Mouse (Mus musculus) neural tube, embryonic 15.5 days (tissue): Measurements from ENCODE around the gene Spata32. TPM values are rescaled to one million over a fixed set of nuclear protein-coding genes. Genes with fewer than 3 reads are reported as not detected.

Experiments used
- ATAC-seq: fragments of 200-750 bp; cut with Nextera tagmentation; 2 replicates; pipeline ENCODE4 v1.8.0; 2017; ENCODE audit warnings: mild to moderate bottlenecking, moderate TSS enrichment, moderate library complexity; ENCODE audit not compliant: low FRiP score
- H3K27ac ChIP-seq: fragments of 300-500 bp; sonication (generic); replicated peaks from 2 replicates; pipeline ENCODE4 v1.5.1; 2015; ENCODE audit warnings: mild to moderate bottlenecking, inconsistent platforms
- H3K27me3 ChIP-seq: fragments of 300-500 bp; sonication (generic); replicated peaks from 2 replicates; pipeline ENCODE4 v1.6.1; 2015; ENCODE audit warnings: inconsistent platforms
- H3K36me3 ChIP-seq: fragments of 300-500 bp; sonication (generic); 2 replicates; pipeline ENCODE4 v1.6.1; 2015; ENCODE audit warnings: inconsistent platforms
- H3K4me1 ChIP-seq: fragments of 300-500 bp; sonication (generic); 2 replicates; pipeline ENCODE4 v1.6.1; 2015; ENCODE audit warnings: inconsistent platforms
- H3K4me2 ChIP-seq: fragments of 300-500 bp; sonication (generic); 2 replicates; pipeline ENCODE4 v1.6.1; 2015; ENCODE audit warnings: inconsistent platforms, mild to moderate bottlenecking, moderate library complexity
- H3K4me3 ChIP-seq: fragments of 300-500 bp; sonication (generic); replicated peaks from 2 replicates; pipeline ENCODE4 v1.5.1; 2015; ENCODE audit warnings: mild to moderate bottlenecking, inconsistent platforms
- H3K9ac ChIP-seq: fragments of 300-500 bp; sonication (generic); replicated peaks from 2 replicates; pipeline ENCODE4 v1.6.1; 2015; ENCODE audit warnings: mild to moderate bottlenecking, inconsistent platforms
- H3K9me3 ChIP-seq: fragments of 300-500 bp; sonication (generic); replicated peaks from 2 replicates; pipeline ENCODE4 v1.6.1; 2016; ENCODE audit warnings: inconsistent platforms
- WGBS: fragments of 180-500 bp; shearing (Covaris S2); methylation state at CpG from one replicate; pipeline ENCODE4 v1.1.7; 2015; ENCODE audit warnings: mixed read lengths; 5-methylcytosine and 5-hydroxymethylcytosine counted together
- polyA plus RNA-seq: library from polyadenylated mRNA; unstranded; fragments of >200 nt; fragmentation: Nextera tagmentation; extraction: Ambion mirVana; gene quantifications from 2 replicates; pipeline ENCODE4 v1.2.1, GENCODE M21; 2015

Gene Spata32
- polyA plus RNA-seq, 1 experiment from 2014 or later: 1.00 TPM

DNA sequence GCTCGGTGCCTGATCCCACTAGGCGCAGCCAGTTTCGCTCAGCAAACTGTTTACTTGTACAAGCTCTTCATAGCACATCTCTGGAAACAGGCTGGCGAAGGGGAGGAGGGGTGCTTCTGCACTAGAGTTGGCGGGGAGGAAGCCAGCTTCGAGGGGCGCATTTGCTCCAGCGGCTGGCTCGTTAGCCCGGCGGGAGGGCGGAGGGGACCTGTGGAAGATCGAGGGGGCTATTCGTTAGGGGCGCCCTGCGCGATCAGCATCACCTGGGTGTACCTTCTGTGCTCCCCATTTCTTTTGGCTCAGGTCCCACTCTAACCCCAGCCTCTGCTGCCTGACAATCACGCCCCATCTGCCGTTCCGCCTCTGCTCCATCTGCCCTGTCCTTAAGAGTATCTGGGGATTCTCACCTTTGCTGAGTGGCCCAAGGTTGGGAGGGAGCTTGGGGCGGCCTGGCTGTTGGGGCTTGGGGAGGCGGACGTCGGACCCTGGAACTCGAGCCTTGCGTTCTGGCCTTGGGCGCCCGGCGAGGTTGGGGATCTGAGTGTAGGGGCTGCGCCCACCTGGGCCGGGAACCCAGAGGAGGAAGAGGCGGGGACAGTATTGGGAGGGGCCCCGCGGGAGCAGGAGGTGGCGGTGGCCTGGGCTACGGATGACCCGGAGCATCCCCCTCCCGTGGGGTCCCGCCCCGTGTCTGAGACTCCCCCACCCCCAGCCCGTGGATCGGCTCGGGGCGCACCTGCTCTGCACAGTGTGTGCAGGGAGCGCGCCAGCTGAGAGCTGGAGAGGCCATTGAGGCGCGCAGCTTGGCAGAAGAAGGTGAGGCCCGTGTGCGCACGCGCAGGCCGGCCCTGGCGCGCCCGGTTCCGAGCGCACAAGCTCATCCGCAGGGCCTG, 19.1 kb downstream of the Spata32 start:
- WGBS: 5% methylated on average over 58 of the region's 59 CpGs
- Histone ChIP-seq H3K9ac (peak overlapping the region; percentile 54), H3K36me3 (peaks cover 19% of the 10 kb centered on the region; the same call in 1 of the 2 replicates), H3K27ac (peak overlapping the region; percentile 38; the same call in 1 of the 2 replicates), H3K4me2 (peak overlapping the region; percentile 94), H3K4me3 (peak overlapping the region; percentile 54), H3K27me3 (peaks cover 68% of the 10 kb centered on the region), H3K4me1 (peaks cover 28% of the 10 kb centered on the region), H3K9me3 (no peaks in the 10 kb centered on the region)
- peak; percentile 84 for ATAC-seq

DNA sequence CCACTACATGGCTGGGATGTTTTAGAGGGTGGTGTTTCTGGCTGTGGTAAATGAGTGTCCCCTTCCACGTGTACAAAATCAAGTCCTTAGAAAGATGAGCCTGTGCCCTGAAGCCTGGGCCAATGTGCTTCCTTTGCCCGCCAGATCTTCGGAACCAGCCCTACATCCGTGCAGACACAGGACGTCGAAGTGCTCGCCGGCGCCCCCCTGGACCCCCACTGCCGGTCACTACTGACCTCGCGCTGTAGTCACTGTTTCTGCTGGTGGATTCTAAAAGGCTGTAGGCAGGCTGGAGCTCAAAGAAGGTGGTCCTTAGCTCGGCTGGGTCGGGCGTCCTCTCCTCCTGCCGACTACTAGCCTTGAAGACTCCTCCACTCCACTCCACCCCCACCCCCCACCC, 19.9 kb downstream of the Spata32 start:
- Histone ChIP-seq H3K4me1 (peaks cover 29% of the 10 kb centered on the region), H3K27ac (no peak overlapping the region), H3K27me3 (peaks cover 76% of the 10 kb centered on the region), H3K4me2 (peak overlapping the region; percentile 94), H3K36me3 (peaks cover 19% of the 10 kb centered on the region; the same call in 1 of the 2 replicates), H3K4me3 (peak overlapping the region; percentile 54), H3K9me3 (no peaks in the 10 kb centered on the region), H3K9ac (no peak overlapping the region)
- no peak for ATAC-seq
- 9% methylated on average over 16 of the region's 16 CpGs for WGBS

DNA sequence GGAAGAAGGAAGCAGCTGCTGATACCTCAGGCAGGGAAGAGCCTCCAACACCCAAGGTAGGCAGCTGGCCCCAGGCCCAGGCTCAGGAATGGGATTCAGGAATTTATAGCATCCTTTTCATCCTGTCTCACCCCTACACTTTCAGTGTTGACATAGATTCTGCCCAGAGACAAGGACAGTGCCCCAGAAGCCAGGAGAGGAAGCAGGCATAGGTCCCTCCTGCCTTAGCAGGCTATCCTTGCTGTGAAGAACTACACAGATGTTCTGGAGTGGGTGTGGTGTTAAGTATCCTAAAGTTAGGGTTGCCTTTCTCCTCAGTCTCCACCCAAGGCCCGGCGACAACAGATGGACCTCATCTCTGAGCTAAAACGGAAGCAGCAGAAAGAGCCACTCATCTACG, 20.9 kb downstream of the Spata32 start:
- no peak for ATAC-seq
- H3K27me3 ChIP-seq: peaks cover 85% of the 10 kb centered on the region

DNA sequence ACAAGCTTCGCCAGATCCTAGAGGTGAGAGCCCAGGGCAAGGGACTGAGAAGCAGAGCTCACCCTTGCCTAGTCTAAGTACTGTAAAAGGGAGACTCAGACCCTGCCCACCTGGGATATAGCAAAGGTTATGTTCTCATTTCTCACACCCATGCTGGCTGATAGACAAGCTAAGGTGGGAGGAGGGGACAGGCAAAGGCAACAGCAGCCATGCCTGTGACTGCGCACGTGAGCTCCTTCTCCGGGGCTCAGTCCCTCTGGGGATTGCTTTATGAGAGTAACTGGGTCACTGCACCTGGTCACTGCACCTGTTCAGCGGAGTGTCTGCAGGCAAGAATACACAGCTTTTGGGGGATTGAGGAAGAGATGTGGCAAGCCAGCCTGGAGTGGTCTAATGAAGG, 22.6 kb downstream of the Spata32 start:
- H3K27me3 ChIP-seq: peaks cover 96% of the 10 kb centered on the region
- H3K4me2 ChIP-seq: no peak overlapping the region
- peaks cover 19% of the 10 kb centered on the region; the same call in 1 of the 2 replicates for H3K36me3 ChIP-seq
- H3K4me1 ChIP-seq: peaks cover 36% of the 10 kb centered on the region
- no peak for ATAC-seq
- H3K9me3 ChIP-seq: no peaks in the 10 kb centered on the region
- no peak overlapping the region for H3K9ac ChIP-seq
- H3K4me3 ChIP-seq: no peak overlapping the region
- 77% methylated on average over 5 of the region's 5 CpGs for WGBS
- H3K27ac ChIP-seq: no peak overlapping the region

More for the DNA sequence above, 20.9 kb downstream of the Spata32 start:
- Histone ChIP-seq H3K9ac (no peak overlapping the region), H3K9me3 (no peaks in the 10 kb centered on the region), H3K4me1 (peaks cover 39% of the 10 kb centered on the region), H3K4me2 (no peak overlapping the region), H3K4me3 (no peak overlapping the region), H3K36me3 (peaks cover 19% of the 10 kb centered on the region; the same call in 1 of the 2 replicates), H3K27ac (no peak overlapping the region)
- whole genome bisulfite sequencing: 84% methylated on average over 4 of the region's 4 CpGs

DNA sequence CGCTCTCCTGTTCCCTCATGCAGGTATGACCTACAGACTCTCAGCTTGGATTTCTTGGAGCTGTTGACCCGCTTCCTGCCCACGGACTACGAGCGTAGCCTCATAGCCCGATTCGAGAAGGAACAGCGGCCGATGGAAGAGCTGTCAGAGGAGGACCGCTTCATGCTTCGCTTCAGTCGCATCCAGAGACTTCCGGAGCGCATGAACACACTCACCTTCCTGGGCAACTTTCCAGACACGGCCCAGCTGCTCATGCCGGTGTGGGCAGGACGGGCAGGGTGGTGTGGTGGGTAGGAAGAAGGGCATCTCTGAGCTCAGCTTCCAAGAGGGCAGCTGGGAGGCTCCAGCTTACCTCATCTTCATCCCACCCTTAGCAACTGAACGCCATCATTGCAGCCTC, 23.0 kb downstream of the Spata32 start:
- WGBS: 92% methylated on average over 18 of the region's 18 CpGs
- Histone ChIP-seq H3K9ac (no peak overlapping the region), H3K4me2 (no peak overlapping the region)

DNA sequence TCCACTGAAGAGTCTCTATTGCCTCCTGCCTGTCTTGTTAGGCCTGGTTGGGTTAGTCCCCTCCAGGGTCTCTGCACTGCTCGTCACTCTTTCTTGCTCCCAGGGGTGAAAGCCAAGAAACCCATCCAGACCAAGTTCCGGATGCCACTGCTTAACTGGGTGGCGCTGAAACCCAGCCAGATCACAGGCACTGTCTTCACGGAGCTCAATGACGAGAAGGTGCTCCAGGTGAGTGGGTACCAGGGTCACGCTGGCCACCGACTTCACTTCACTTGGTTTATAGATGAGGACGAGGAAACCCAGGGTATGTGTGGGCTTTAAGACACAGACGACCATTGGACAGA, 24.4 kb downstream of the Spata32 start:
- Histone ChIP-seq H3K9ac (no peak overlapping the region), H3K27me3 (peaks cover 97% of the 10 kb centered on the region)
- WGBS: 32% methylated on average over 9 of the region's 9 CpGs

More for the DNA sequence above, 23.0 kb downstream of the Spata32 start:
- no peak overlapping the region for H3K27ac ChIP-seq
- peaks cover 20% of the 10 kb centered on the region for H3K36me3 ChIP-seq
- H3K4me1 ChIP-seq: peaks cover 36% of the 10 kb centered on the region
- H3K27me3 ChIP-seq: peaks cover 96% of the 10 kb centered on the region
- H3K4me3 ChIP-seq: no peak overlapping the region
- no peaks in the 10 kb centered on the region for H3K9me3 ChIP-seq
- no peak for ATAC-seq

DNA sequence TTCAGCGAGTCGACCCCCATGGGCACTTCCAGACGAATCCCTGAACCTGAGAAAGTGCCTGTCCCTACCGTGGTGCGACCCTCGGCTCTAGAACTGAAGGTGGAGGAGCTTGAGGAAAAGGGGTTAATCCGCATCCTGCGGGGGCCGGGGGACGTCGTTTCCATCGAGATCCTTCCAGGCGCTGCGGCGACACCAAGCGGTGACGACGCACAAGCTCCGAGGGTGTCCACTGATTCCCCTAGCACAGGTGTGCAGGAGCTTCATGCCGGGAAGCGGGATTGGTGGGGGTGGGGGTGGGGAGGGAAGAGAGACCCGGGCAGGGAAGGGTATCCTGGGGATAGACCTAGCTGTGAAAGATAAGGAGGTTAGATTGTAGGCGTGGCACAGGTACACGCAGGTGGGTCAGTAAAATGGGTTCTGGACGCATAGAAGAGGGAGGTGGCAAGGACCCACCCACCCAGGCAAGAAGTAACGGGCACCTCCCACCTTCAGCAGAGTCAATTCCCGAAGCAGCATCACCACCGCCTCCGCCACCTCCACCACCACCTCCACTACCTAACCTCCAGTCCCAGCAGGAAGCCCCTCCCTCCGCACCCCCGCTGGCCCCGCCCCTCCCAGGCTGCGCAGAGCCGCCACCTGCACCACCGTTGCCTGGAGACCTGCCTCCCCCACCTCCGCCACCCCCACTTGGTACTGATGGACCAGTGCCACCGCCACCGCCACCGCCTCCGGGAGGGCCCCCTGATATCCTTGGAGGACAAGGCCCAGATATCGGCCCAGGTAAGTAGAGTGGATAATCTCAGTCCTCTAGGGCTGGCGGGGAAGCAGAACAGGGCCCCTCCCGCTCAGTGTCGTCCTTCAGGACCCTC, 25.0 kb downstream of the Spata32 start:
- WGBS: 7% methylated on average over 44 of the region's 44 CpGs
- H3K4me1 ChIP-seq: peaks cover 17% of the 10 kb centered on the region
- H3K27me3 ChIP-seq: peaks cover 92% of the 10 kb centered on the region
- H3K9ac ChIP-seq: peak overlapping the region; percentile 38; the same call in 1 of the 2 replicates
- peaks cover 28% of the 10 kb centered on the region for H3K36me3 ChIP-seq
- H3K4me2 ChIP-seq: peak overlapping the region; percentile 61
- H3K27ac ChIP-seq: no peak overlapping the region
- no peaks in the 10 kb centered on the region for H3K9me3 ChIP-seq
- ATAC-seq: peak; percentile 70
- H3K4me3 ChIP-seq: peak overlapping the region; percentile 33

More for the DNA sequence above, 24.4 kb downstream of the Spata32 start:
- no peak for ATAC-seq
- no peak overlapping the region for H3K4me2 ChIP-seq
- peaks cover 23% of the 10 kb centered on the region for H3K4me1 ChIP-seq
- no peak overlapping the region for H3K27ac ChIP-seq
- no peak overlapping the region for H3K4me3 ChIP-seq
- H3K9me3 ChIP-seq: no peaks in the 10 kb centered on the region
- H3K36me3 ChIP-seq: peaks cover 28% of the 10 kb centered on the region

DNA sequence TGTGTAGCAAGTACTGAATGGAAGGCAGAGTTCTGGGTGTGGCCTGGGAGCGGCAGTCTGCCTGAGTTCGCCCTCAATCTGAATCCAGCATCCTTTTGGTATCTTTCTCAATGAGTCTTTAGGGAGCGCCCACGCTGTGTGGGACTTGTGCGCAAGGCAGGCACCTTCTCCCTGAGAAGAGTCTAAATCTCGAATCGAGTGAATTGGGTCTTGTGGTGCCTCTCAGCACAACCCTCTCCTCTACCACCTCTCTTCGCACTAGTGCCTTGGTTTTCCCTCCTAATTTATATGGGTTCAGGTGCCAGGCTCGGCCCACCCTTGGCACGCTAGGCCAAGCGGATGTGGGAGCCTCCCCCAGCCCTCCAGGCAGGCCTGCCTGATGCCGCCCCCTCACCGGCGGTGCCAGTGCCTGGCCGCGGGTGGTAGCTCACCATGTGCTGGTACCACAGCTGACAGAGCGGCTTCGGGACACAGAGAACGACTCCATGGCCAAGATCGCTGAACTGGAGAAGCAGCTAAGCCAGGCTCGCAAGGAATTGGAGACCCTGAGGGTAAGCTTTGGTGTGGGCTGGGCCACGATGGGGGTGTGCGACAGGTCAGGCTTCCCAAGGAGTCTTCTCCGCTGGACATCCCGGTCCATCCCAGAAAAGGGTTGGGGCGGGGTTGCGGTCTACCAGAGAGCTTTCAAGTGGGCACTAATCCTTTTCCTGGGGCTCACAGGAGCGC, 25.8 kb downstream of the Spata32 start:
- H3K27me3 ChIP-seq: peaks cover 85% of the 10 kb centered on the region
- ATAC-seq: no peak
- WGBS: 17% methylated on average over 28 of the region's 28 CpGs

DNA sequence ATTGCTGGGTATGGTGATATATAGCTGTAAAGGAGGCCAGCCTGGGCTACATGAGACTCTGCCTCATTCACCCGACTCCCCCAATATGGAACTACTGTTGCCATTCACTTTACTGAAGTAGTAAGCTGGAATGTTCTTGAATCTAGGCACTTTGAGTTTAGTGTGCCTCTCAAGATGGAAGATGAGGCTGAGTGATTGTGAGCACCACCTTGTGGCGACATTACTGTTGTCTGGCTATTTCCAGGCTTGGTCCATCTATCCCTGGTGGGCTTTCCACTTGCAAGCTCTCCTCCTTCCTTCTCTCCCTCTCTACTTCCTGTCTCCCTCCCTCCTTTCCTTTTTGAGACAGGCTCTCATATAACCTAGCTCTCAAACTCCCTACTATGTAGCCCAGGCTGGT, 33.3 kb downstream of the Spata32 start:
- Histone ChIP-seq H3K9me3 (no peaks in the 10 kb centered on the region), H3K4me3 (no peak overlapping the region), H3K9ac (no peak overlapping the region), H3K4me2 (no peak overlapping the region), H3K27ac (no peak overlapping the region), H3K36me3 (peaks cover 14% of the 10 kb centered on the region), H3K4me1 (no peaks in the 10 kb centered on the region), H3K27me3 (peaks cover 13% of the 10 kb centered on the region)
- ATAC-seq: no peak
- WGBS: 39% methylated on average over 2 of the region's 2 CpGs

More for the DNA sequence above, 25.8 kb downstream of the Spata32 start:
- H3K9me3 ChIP-seq: no peaks in the 10 kb centered on the region
- no peak overlapping the region for H3K27ac ChIP-seq
- H3K9ac ChIP-seq: peak overlapping the region; percentile 38; the same call in 1 of the 2 replicates
- H3K4me1 ChIP-seq: peaks cover 16% of the 10 kb centered on the region
- peak overlapping the region; percentile 33 for H3K4me3 ChIP-seq
- peaks cover 28% of the 10 kb centered on the region for H3K36me3 ChIP-seq
- peak overlapping the region; percentile 61 for H3K4me2 ChIP-seq

DNA sequence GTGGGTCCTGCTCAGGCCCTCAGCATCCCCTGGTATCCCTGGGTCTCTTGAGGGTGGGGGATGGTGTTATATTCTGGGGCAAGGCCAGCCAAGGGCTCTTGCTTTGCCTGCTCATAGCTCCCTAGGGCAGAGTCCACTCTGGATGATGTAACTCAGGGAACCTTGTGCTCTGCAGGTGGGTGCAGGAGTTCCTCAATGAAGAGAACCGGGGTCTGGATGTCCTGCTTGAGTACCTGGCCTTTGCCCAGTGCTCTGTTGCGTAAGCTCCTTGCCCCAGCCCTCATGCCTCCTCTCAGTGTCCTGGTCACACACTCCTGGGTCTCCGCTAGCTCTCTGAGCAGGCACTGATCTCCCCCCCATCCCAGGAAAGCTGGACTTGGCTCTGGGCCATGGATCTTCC, 36.3 kb downstream of the Spata32 start:
- Histone ChIP-seq H3K4me2 (no peak overlapping the region), H3K4me3 (no peak overlapping the region), H3K9me3 (no peaks in the 10 kb centered on the region), H3K36me3 (peaks cover 7% of the 10 kb centered on the region; the same call in 1 of the 2 replicates), H3K27ac (no peak overlapping the region), H3K9ac (no peak overlapping the region), H3K4me1 (no peaks in the 10 kb centered on the region), H3K27me3 (peaks cover 3% of the 10 kb centered on the region; the same call in 1 of the 2 replicates)
- no peak for ATAC-seq
- WGBS: 83% methylated on average over 3 of the region's 3 CpGs

DNA sequence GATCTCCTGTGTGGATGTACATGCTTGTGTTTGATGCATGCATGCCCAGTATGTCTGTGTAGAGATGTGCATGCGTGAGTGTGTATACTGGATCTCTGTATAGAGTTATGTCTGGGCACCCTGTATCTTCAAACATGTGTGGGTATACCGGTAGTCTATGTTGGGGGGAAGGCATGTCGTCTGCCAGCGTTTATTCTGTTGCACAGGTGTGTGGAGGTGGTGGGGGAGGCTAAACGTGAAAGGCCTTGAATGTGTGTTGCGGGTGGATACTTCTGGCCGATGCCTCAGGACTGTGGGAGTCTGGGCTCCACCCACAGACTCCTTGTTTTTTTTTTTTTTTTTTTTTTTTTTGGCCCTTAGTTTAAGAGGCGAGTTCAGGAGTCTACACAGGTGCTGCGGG, 36.9 kb downstream of the Spata32 start:
- no peak for ATAC-seq

More for the DNA sequence above, 36.9 kb downstream of the Spata32 start:
- H3K27me3 ChIP-seq: peaks cover 3% of the 10 kb centered on the region; the same call in 1 of the 2 replicates
- H3K36me3 ChIP-seq: peaks cover 5% of the 10 kb centered on the region; the same call in 1 of the 2 replicates
- H3K9me3 ChIP-seq: no peaks in the 10 kb centered on the region
- H3K4me2 ChIP-seq: no peak overlapping the region
- H3K4me3 ChIP-seq: no peak overlapping the region
- H3K9ac ChIP-seq: no peak overlapping the region
- WGBS: 82% methylated on average over 9 of the region's 9 CpGs
- H3K4me1 ChIP-seq: no peaks in the 10 kb centered on the region
- no peak overlapping the region for H3K27ac ChIP-seq
